Mouse (Mus musculus) kidney, postnatal 0 days (tissue): ENCODE data around the gene Espnl. TPM values are rescaled to one million over a fixed set of nuclear protein-coding genes. Genes with fewer than 3 reads are reported as not detected.
A peak's percentile ranks its signal among the peaks of the same experiment; 100 is the strongest.

Experiments
- ATAC-seq: fragments of 200-750 bp; cut with Nextera tagmentation; replicated peaks from 2 replicates; pipeline ENCODE4 v1.8.0; 2017; ENCODE audit warnings: low read depth, moderate number of reproducible peaks, moderate TSS enrichment, moderate library complexity; ENCODE audit not compliant: low FRiP score
- DNase-seq: peaks from one replicate; pipeline ENCODE4 v3.0.0-alpha.2; 2016; ENCODE audit warnings: low spot score
- H3K27ac ChIP-seq: fragments of 300-500 bp; sonication (generic); 2 replicates; pipeline ENCODE4 v1.5.1; 2014; ENCODE audit warnings: mild to moderate bottlenecking
- H3K27me3 ChIP-seq: fragments of 300-500 bp; sonication (generic); 2 replicates; pipeline ENCODE4 v1.6.1; 2014; ENCODE audit warnings: low read length, mixed read lengths; ENCODE audit not compliant: insufficient read depth
- H3K36me3 ChIP-seq: fragments of 300-500 bp; sonication (generic); 2 replicates; pipeline ENCODE4 v1.6.1; 2014; ENCODE audit warnings: low read length, mixed read lengths; ENCODE audit not compliant: insufficient read depth
- H3K4me1 ChIP-seq: fragments of 300-500 bp; sonication (generic); replicated peaks from 2 replicates; pipeline ENCODE4 v1.6.1; 2014; ENCODE audit warnings: antibody characterized with exemption, low read length, mixed read lengths; ENCODE audit not compliant: insufficient read depth
- H3K4me2 ChIP-seq: fragments of 300-500 bp; sonication (generic); 2 replicates; pipeline ENCODE4 v1.6.1; 2014; ENCODE audit warnings: mild to moderate bottlenecking, low read length, moderate library complexity, mixed read lengths
- H3K4me3 ChIP-seq: fragments of 300-500 bp; sonication (generic); replicated peaks from 2 replicates; pipeline ENCODE4 v1.5.1; 2014; ENCODE audit warnings: low read depth, low read length
- H3K9ac ChIP-seq: fragments of 300-500 bp; sonication (generic); 2 replicates; pipeline ENCODE4 v1.6.1; 2014; ENCODE audit warnings: low read depth, low read length
- H3K9me3 ChIP-seq: fragments of 300-500 bp; sonication (generic); replicated peaks from 2 replicates; pipeline ENCODE4 v1.6.1; 2016; ENCODE audit warnings: low read length, inconsistent platforms, mixed read lengths
- CTCF ChIP-seq: IDR thresholded peaks from 2 replicates; pipeline ENCODE4 v1.5.1; 2016; ENCODE audit warnings: antibody characterized with exemption, low read depth, mild to moderate bottlenecking, moderate library complexity
- WGBS: fragments of 180-500 bp; shearing (Covaris S2); extraction: QIAGEN DNeasy Blood & Tissue Kit; methylation state at CpG from one replicate; pipeline ENCODE4 v1.1.7; 2014; 5-methylcytosine and 5-hydroxymethylcytosine counted together
- polyA plus RNA-seq: library from polyadenylated mRNA; unstranded; fragments of >200 nt; fragmentation: Nextera tagmentation; extraction: Ambion mirVana; gene quantifications from 2 replicates; pipeline ENCODE4 v1.2.1, GENCODE M21; 2015

The Espnl gene
- polyA plus RNA-seq, 1 experiment from 2014 or later, result 0.05 TPM

- H3K27me3 ChIP-seq, result no peaks in the 10 kb centered on the region
- 0 out of 2 replicates have a peak, but pooled peaks cover 3% of the 10 kb centered on the region for H3K4me1 ChIP-seq
- H3K9ac ChIP-seq, result no peak overlapping the region
- no peak overlapping the region for H3K27ac ChIP-seq
- H3K4me3 ChIP-seq, result no peak overlapping the region
- H3K9me3 ChIP-seq, result no peaks in the 10 kb centered on the region
- peaks cover 35% of the 10 kb centered on the region for H3K36me3 ChIP-seq
- TF ChIP-seq CTCF, result no peak
- DNase-seq (no peak), ATAC-seq (no peak)
- no peak overlapping the region for H3K4me2 ChIP-seq
- WGBS, result 56% methylated on average over 4 of the region's 4 CpGs
These were observed 47.5 kb downstream of the Espnl start for GRCm38 (mm10) chr1:91369408-91369807.

GRCm38 (mm10) chr1:91370055-91370454, 48.2 kb downstream of the Espnl start:
- no peak overlapping the region for H3K4me2 ChIP-seq
- DNase-seq (no peak), ATAC-seq (no peak)
- 88% methylated on average over 23 of the region's 23 CpGs for WGBS
- no peaks in the 10 kb centered on the region for H3K27me3 ChIP-seq
- peaks cover 41% of the 10 kb centered on the region for H3K36me3 ChIP-seq
- TF ChIP-seq CTCF, result no peak
- H3K27ac ChIP-seq, result no peak overlapping the region
- H3K4me3 ChIP-seq, result no peak overlapping the region
- H3K9me3 ChIP-seq, result no peaks in the 10 kb centered on the region
- 0 out of 2 replicates have a peak, but pooled peaks cover 3% of the 10 kb centered on the region for H3K4me1 ChIP-seq
- no peak overlapping the region for H3K9ac ChIP-seq

- Histone ChIP-seq H3K36me3 (peaks cover 74% of the 10 kb centered on the region), H3K9ac (no peak overlapping the region), H3K27me3 (no peaks in the 10 kb centered on the region), H3K4me2 (no peak overlapping the region), H3K9me3 (no peaks in the 10 kb centered on the region), H3K4me1 (no peaks in the 10 kb centered on the region), H3K4me3 (no peak overlapping the region), H3K27ac (no peak overlapping the region)
- ATAC-seq (no peak), DNase-seq (no peak)
- 86% methylated on average over 6 of the region's 6 CpGs for WGBS
- no peak for TF ChIP-seq CTCF
These were observed 51.5 kb downstream of the Espnl start for GRCm38 (mm10) chr1:91373414-91373835.

GRCm38 (mm10) chr1:91380453-91381090, 58.7 kb downstream of the Espnl start:
- Histone ChIP-seq H3K27me3 (no peaks in the 10 kb centered on the region), H3K36me3 (peaks cover 80% of the 10 kb centered on the region), H3K4me3 (no peak overlapping the region), H3K9me3 (no peaks in the 10 kb centered on the region), H3K27ac (no peak overlapping the region), H3K4me2 (no peak overlapping the region), H3K9ac (no peak overlapping the region), H3K4me1 (no peaks in the 10 kb centered on the region)
- WGBS, result 65% methylated on average over 7 of the region's 7 CpGs
- ATAC-seq, result no peak; the same call in 1 of the 2 replicates
- peak; percentile 88 for DNase-seq
- peak; percentile 89 for TF ChIP-seq CTCF

- Histone ChIP-seq H3K27me3 (no peaks in the 10 kb centered on the region), H3K4me1 (no peaks in the 10 kb centered on the region), H3K4me3 (no peak overlapping the region), H3K4me2 (no peak overlapping the region), H3K9ac (no peak overlapping the region), H3K36me3 (peaks cover 75% of the 10 kb centered on the region), H3K27ac (no peak overlapping the region), H3K9me3 (no peaks in the 10 kb centered on the region)
- no peak for TF ChIP-seq CTCF
- WGBS, result 90% methylated on average over 4 of the region's 4 CpGs
- peak; percentile 63 for ATAC-seq
- DNase-seq, result no peak
These were observed 59.2 kb downstream of the Espnl start for GRCm38 (mm10) chr1:91381091-91381471.

- no peak for ATAC-seq
- H3K36me3 ChIP-seq, result peaks cover 26% of the 10 kb centered on the region
- H3K9me3 ChIP-seq, result no peaks in the 10 kb centered on the region
- no peaks in the 10 kb centered on the region for H3K4me1 ChIP-seq
- DNase-seq, result no peak
- no peak overlapping the region for H3K4me2 ChIP-seq
- no peak overlapping the region for H3K27ac ChIP-seq
- no peak overlapping the region for H3K4me3 ChIP-seq
- no peak for TF ChIP-seq CTCF
- 95% methylated on average over 5 of the region's 5 CpGs for WGBS
- H3K27me3 ChIP-seq, result no peaks in the 10 kb centered on the region
- no peak overlapping the region for H3K9ac ChIP-seq
These were observed 68.5 kb downstream of the Espnl start for GRCm38 (mm10) chr1:91390369-91390768.

- Histone ChIP-seq H3K4me3 (peak overlapping the region; percentile 89), H3K4me1 (peaks cover 14% of the 10 kb centered on the region; the same call in 1 of the 2 replicates), H3K27ac (peak overlapping the region; percentile 90), H3K36me3 (no peaks in the 10 kb centered on the region; the same call in 1 of the 2 replicates), H3K4me2 (peak overlapping the region; percentile 89), H3K9me3 (no peaks in the 10 kb centered on the region), H3K27me3 (no peaks in the 10 kb centered on the region), H3K9ac (peak overlapping the region; percentile 93)
- WGBS, result under 1% methylated on average over 12 of the region's 12 CpGs
- ATAC-seq (no peak; the same call in 1 of the 2 replicates), DNase-seq (peak; percentile 36)
- TF ChIP-seq CTCF, result no peak
These were observed 76.0 kb downstream of the Espnl start for GRCm38 (mm10) chr1:91397927-91398259.

Other genes with a start within 250 kb of the Espnl start
- 0.20 and 0.28 TPM in 2 replicates for gene Rbm44, start 177.0 kb upstream of the Espnl start, polyA plus RNA-seq
- gene Ramp1, start 142.3 kb upstream of the Espnl start, polyA plus RNA-seq, result 2.1 and 2.5 TPM in 2 replicates
- 67.3 and 68.6 TPM in 2 replicates for gene Ube2f, start 71.8 kb upstream of the Espnl start, polyA plus RNA-seq
- gene Scly, start 23.7 kb upstream of the Espnl start, polyA plus RNA-seq, result 23.7 and 28.4 TPM in 2 replicates
- 0.22 and 0.39 TPM in 2 replicates for gene Klhl30, start 28.9 kb downstream of the Espnl start, polyA plus RNA-seq
- gene Erfe, start 44.4 kb downstream of the Espnl start, polyA plus RNA-seq, result 0.84 and 1.2 TPM in 2 replicates
- 91.0 and 99.8 TPM in 2 replicates for gene Ilkap, start 76.7 kb downstream of the Espnl start, polyA plus RNA-seq
- gene Hes6, start 92.0 kb downstream of the Espnl start, polyA plus RNA-seq, result 60.6 and 62.2 TPM in 2 replicates
- 2.3 and 2.7 TPM in 2 replicates for gene Per2, start 137.2 kb downstream of the Espnl start, polyA plus RNA-seq
- gene Traf3ip1, start 172.6 kb downstream of the Espnl start, polyA plus RNA-seq, result 6.3 and 6.5 TPM in 2 replicates
- 4.0 and 4.3 TPM in 2 replicates for gene Asb1, start 218.5 kb downstream of the Espnl start, polyA plus RNA-seq